ENCODE assay signal across 12 mouse cellular contexts in genomic region chr17:75013211-75013610, GRCm38 (mm10).
"Had no signal": no experiment of that assay in that cellular context is flagged by ENCODE, and none has a peak within 500 bp of the region (broad histone marks: within the 10 kb centered on the region; RNA-seq: fewer than 3 reads in every experiment).

No protein-coding gene starts in this region.

- H3K27me3 ChIP-seq: limb, embryonic 15.5 days; liver, embryonic 13.5 days; lung, embryonic 15.5 days; megakaryocyte, embryonic 14.5 days; midbrain, embryonic 13.5 days had no signal

- H3K4me2 ChIP-seq: limb, embryonic 15.5 days; liver, embryonic 13.5 days; lung, embryonic 15.5 days; midbrain, embryonic 13.5 days had no signal

- H3K27ac ChIP-seq: limb, embryonic 15.5 days; liver, embryonic 13.5 days; lung, embryonic 15.5 days; macrophage; midbrain, embryonic 13.5 days had no signal

- H3K9ac ChIP-seq: limb, embryonic 15.5 days; liver, embryonic 13.5 days; liver, postnatal 0 days; lung, embryonic 15.5 days; midbrain, embryonic 13.5 days had no signal

- H3K9me3 ChIP-seq: limb, embryonic 15.5 days; liver, embryonic 13.5 days; lung, embryonic 15.5 days; megakaryocyte, embryonic 14.5 days; midbrain, embryonic 13.5 days had no signal

- H3K4me1 ChIP-seq: liver, embryonic 13.5 days; midbrain, embryonic 13.5 days had no signal

- H3K4me3 ChIP-seq: limb, embryonic 15.5 days; liver, embryonic 13.5 days; lung, embryonic 15.5 days; megakaryocyte, embryonic 14.5 days; midbrain, embryonic 13.5 days had no signal

- DNase-seq: kidney, adult 11 months; kidney, postnatal 10 days; left cerebral cortex, postnatal 4 days; liver, embryonic 13.5 days; liver, postnatal 0 days; lung, postnatal 14 days; thymus, postnatal 4 days had no signal

- H3K36me3 ChIP-seq: liver, embryonic 13.5 days; lung, embryonic 15.5 days; midbrain, embryonic 13.5 days had no signal

- ATAC-seq: liver, postnatal 0 days had no signal
